Mouse (Mus musculus) testis, adult 2 months (tissue): Measurements from ENCODE around the gene Psat1. TPM values are rescaled to one million over a fixed set of nuclear protein-coding genes. Genes with fewer than 3 reads are reported as not detected.

Experiments used
- H3K27ac ChIP-seq: fragments of 200-500 bp; 2 replicates; pipeline ENCODE4 v1.5.1; 2012; ENCODE audit warnings: low read depth, low read length; ENCODE audit not compliant: control insufficient read depth, insufficient read depth
- H3K27me3 ChIP-seq: fragments of 200-500 bp; 2 replicates; pipeline ENCODE4 v1.6.1; 2012; ENCODE audit warnings: mild to moderate bottlenecking, low read length, moderate library complexity; ENCODE audit not compliant: control insufficient read depth, insufficient read depth
- H3K36me3 ChIP-seq: fragments of 200-500 bp; 2 replicates; pipeline ENCODE4 v1.6.1; 2012; ENCODE audit warnings: mild to moderate bottlenecking, low read length; ENCODE audit not compliant: control insufficient read depth, insufficient read depth
- H3K4me1 ChIP-seq: fragments of 200-500 bp; 2 replicates; pipeline ENCODE4 v1.6.1; 2012; ENCODE audit warnings: low read length; ENCODE audit not compliant: control insufficient read depth, insufficient read depth
- H3K4me3 ChIP-seq: fragments of 200-500 bp; 2 replicates; pipeline ENCODE4 v1.5.1; 2012; ENCODE audit warnings: low read depth, mild to moderate bottlenecking, low read length, moderate library complexity, mixed read lengths; ENCODE audit not compliant: control insufficient read depth
- CTCF ChIP-seq: fragments of 200-500 bp; IDR thresholded peaks from 2 replicates; pipeline ENCODE4 v1.5.1; 2012; ENCODE audit warnings: low read depth, mild to moderate bottlenecking, inconsistent platforms, low read length, moderate library complexity; ENCODE audit not compliant: control insufficient read depth, insufficient read depth, insufficient replicate concordance
- POLR2A ChIP-seq: fragments of 200-500 bp; IDR thresholded peaks from 2 replicates; pipeline ENCODE4 v1.6.1; 2012; ENCODE audit warnings: low read depth, mild to moderate bottlenecking, inconsistent platforms, low read length, moderate library complexity; ENCODE audit not compliant: control insufficient read depth
- polyA plus RNA-seq: library from polyadenylated mRNA; depleted of rRNA; stranded (reverse); fragments of >200 nt; gene quantifications from 2 replicates; pipeline ENCODE4 v1.2.3, GENCODE M21; 2012

Psat1 gene
- polyA plus RNA-seq, 1 experiment: 13.5 TPM

DNA sequence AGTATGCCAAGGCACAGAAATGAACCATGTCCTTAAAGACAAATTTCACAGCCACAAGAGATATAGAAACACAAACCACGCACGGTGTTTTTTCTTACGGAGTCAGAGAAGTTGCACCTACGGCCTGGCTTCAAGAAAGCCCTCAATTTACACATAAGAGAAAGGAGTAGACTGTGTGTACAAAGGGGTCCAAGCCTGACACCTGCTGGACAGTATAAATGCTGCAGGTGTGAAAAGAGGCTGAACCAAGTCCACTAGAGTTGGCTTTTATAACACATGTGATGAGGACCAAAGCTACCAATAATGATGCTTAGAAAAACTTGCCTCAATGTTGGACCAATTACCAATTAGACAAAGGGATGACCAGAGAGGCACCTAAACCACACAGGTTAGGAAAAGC lies 34.7 kb upstream of the Psat1 start:
- Histone ChIP-seq H3K27ac (no peak overlapping the region), H3K36me3 (peaks cover 2% of the 10 kb centered on the region), H3K4me3 (no peak overlapping the region), H3K27me3 (no peaks in the 10 kb centered on the region), H3K4me1 (no peaks in the 10 kb centered on the region; the same call in 1 of the 2 replicates)
- TF ChIP-seq POLR2A (no peak), CTCF (no peak)

DNA sequence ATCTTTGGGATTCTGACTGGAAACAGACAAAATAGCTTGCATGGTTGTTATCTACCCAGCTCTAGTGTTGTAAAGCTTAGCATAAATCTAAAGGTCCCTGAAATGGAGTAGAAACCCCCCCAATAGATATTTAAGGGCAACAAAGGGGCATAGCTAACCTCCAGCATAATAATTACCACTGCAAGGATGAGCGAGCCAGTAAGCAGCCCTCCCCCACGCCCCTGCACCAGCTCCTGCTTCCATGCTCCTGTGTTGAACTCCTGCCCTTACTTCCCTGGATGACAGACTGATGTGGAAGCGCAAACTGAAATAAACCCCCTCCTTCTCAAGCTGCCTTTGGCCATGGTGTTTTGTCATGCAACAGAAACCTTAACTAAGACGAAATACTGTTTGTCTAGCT lies 26.2 kb upstream of the Psat1 start:
- Histone ChIP-seq H3K4me3 (no peak overlapping the region), H3K4me1 (no peaks in the 10 kb centered on the region), H3K27ac (no peak overlapping the region), H3K27me3 (no peaks in the 10 kb centered on the region), H3K36me3 (no peaks in the 10 kb centered on the region; the same call in none of the 2 replicates)
- no peak for TF ChIP-seq POLR2A
- TF ChIP-seq CTCF: no peak

DNA sequence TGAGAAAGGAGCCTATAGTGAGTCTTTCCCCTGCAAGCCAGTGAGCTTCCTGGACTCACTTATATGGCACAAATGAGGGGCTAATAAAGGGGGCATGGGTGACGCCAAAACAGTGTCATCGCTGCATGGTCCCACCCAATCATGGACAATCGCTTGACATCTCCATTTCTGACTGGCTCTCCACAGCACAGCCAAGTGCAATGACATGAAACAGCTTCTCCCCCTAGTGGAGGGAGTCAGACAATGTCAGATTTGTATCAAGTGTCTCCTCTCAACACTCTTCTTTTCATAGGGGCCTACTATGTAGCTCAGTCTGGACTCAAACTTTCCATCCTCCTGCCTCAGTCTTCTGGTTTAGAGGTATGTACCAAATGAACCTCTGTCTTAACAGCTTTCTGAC lies 17.9 kb upstream of the Psat1 start:
- H3K4me3 ChIP-seq: no peak overlapping the region
- H3K27ac ChIP-seq: no peak overlapping the region
- H3K36me3 ChIP-seq: peaks cover 4% of the 10 kb centered on the region
- no peaks in the 10 kb centered on the region for H3K4me1 ChIP-seq
- no peak for TF ChIP-seq POLR2A
- peak; percentile 24; the same call in 1 of the 2 replicates for TF ChIP-seq CTCF
- no peaks in the 10 kb centered on the region for H3K27me3 ChIP-seq

DNA sequence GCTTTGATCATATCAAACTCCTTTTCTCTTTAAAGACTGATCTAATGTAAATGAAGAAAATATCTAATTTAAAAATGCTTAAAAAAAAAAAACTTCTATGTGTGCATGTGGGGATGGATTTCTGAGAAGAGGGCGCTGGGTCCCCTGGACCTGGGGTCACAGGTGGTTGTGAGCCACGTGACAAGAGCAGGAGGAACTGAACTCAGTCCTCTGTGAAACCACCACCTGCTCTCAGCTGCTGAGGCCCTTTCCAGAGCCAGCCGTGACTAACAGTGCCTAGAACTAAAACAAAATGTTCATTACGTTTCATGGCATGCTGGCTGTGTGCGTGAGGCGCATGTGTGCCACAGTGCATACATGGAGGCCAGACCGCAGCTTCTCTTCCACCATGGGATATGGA lies 17.4 kb upstream of the Psat1 start:
- Histone ChIP-seq H3K27me3 (no peaks in the 10 kb centered on the region), H3K4me1 (no peaks in the 10 kb centered on the region), H3K27ac (no peak overlapping the region), H3K4me3 (no peak overlapping the region), H3K36me3 (peaks cover 4% of the 10 kb centered on the region)
- TF ChIP-seq CTCF (no peak), POLR2A (no peak)

DNA sequence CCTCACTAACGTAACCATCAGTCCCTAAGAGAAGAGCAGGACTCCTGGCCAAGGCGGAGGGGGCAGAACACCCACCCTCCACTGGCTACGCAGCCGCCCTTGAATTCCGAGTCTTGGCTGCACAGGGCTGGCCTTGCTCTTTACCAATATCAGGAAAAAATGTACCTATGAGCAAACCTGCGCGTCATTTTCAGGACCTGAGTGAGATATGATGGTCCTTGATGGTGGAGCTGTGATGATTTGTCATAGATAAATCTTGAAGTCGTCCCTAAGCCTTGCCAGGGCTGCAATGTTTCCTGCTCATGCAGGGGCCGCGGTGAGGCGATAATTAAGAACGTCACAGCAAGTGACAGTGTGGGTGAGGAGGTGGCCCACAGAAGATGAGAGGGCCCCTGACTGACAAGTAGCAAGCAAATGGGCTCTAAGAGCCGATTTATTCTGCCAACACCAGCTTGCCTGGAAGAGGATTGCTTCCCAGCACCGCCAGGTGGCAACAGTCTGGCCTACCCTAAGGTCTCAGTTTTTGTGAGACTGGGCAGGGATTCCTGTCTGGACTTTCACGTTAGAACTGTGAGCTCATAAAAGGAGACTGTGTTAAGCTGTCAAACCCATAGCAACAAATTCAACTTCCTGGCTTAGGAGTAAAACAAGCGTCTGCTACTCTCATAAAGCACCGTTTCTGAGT lies 16.0 kb upstream of the Psat1 start:
- Histone ChIP-seq H3K27ac (no peak overlapping the region), H3K4me1 (no peaks in the 10 kb centered on the region), H3K36me3 (peaks cover 4% of the 10 kb centered on the region), H3K4me3 (no peak overlapping the region), H3K27me3 (no peaks in the 10 kb centered on the region)
- TF ChIP-seq CTCF: peak; percentile 8; the same call in 1 of the 2 replicates
- no peak for TF ChIP-seq POLR2A

DNA sequence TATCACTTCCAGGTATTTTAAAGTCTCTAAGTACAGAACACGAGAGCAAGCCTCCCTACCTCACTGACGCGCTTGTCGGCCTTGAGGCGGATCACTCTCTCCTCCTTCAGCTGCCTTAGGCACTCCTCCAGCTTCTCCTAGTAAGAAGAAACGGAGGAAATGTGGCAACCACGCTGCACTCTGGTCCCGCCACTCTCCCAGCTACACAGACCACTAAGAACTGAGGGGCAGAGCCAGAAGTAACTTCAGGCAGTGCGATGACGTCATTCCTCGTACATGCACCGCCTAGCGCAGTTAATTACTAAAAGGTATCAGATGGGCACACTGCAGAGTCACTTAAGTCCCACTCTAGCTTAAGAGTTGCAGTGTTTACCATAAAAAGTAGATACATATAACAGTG lies 15.2 kb upstream of the Psat1 start:
- no peaks in the 10 kb centered on the region for H3K27me3 ChIP-seq
- TF ChIP-seq POLR2A (no peak), CTCF (no peak)
- peaks cover 4% of the 10 kb centered on the region for H3K36me3 ChIP-seq
- no peaks in the 10 kb centered on the region for H3K4me1 ChIP-seq
- no peak overlapping the region for H3K27ac ChIP-seq
- no peak overlapping the region for H3K4me3 ChIP-seq

DNA sequence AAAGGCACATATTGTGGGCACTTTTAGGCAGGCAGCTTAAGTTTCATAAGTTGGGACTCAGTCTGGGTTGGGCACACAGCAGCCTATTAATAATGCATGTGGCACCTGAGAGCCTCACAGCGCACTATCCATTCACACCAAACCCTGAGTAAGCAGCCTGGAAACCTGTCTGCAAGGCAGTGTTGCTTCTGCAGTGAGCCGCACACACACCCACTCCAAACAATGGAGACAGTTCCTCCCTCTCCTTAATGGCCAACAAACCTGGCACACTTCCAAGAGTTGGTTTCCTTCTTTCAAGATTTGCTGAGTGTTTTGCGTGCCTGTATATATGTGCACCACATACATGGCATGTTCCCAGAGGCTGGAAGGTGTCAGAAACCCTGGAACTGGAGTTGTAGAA lies 3.1 kb upstream of the Psat1 start:
- Histone ChIP-seq H3K4me3 (no peak overlapping the region), H3K27ac (no peak overlapping the region), H3K36me3 (0 out of 2 replicates have a peak, but pooled peaks cover 2% of the 10 kb centered on the region), H3K27me3 (no peaks in the 10 kb centered on the region), H3K4me1 (peaks cover 4% of the 10 kb centered on the region; the same call in 1 of the 2 replicates)
- TF ChIP-seq POLR2A (no peak), CTCF (no peak)
